Mouse (Mus musculus): ENCODE results near the gene Adam1b.

Adam1b gene

GRCm38 (mm10) chr5:121493305-121493704, 9.9 kb downstream of the Adam1b start:
- DNase-seq = no peak

- DNase-seq = no peak
Measured at GRCm38 (mm10) chr5:121484801-121485200, 18.4 kb downstream of the Adam1b start.

- no peak for DNase-seq
Measured at GRCm38 (mm10) chr5:121477680-121478079, 25.6 kb downstream of the Adam1b start.

- no peak for DNase-seq
Measured at GRCm38 (mm10) chr5:121476040-121476439, 27.2 kb downstream of the Adam1b start.

- DNase-seq = no peak
Measured at GRCm38 (mm10) chr5:121474610-121475009, 28.6 kb downstream of the Adam1b start.

GRCm38 (mm10) chr5:121472411-121472810, 30.8 kb downstream of the Adam1b start:
- no peak for DNase-seq

- no peak for DNase-seq
Measured at GRCm38 (mm10) chr5:121469566-121469965, 33.7 kb downstream of the Adam1b start.

- DNase-seq = no peak
Measured at GRCm38 (mm10) chr5:121463601-121464250, 39.5 kb downstream of the Adam1b start.

- DNase-seq = no peak
Measured at GRCm38 (mm10) chr5:121462967-121463366, 40.3 kb downstream of the Adam1b start.

GRCm38 (mm10) chr5:121462171-121462502, 41.1 kb downstream of the Adam1b start:
- DNase-seq = no peak

GRCm38 (mm10) chr5:121461339-121462170, 41.7 kb downstream of the Adam1b start:
- no peak for DNase-seq

GRCm38 (mm10) chr5:121455510-121456265, 47.5 kb downstream of the Adam1b start:
- no peak for DNase-seq

GRCm38 (mm10) chr5:121454503-121454782, 48.8 kb downstream of the Adam1b start:
- DNase-seq = no peak

- DNase-seq = no peak
Measured at GRCm38 (mm10) chr5:121453743-121454502, 49.3 kb downstream of the Adam1b start.

- DNase-seq = peak; percentile 48
Measured at GRCm38 (mm10) chr5:121452906-121453305, 50.3 kb downstream of the Adam1b start.

GRCm38 (mm10) chr5:121452026-121452869, 51.0 kb downstream of the Adam1b start, which contains the start of gene Erp29:
Erp29 (minus strand) TSS chr5:121452506.
- DNase-seq = peak; percentile 99

- DNase-seq = peak; percentile 41
Measured at GRCm38 (mm10) chr5:121451644-121452025, 51.6 kb downstream of the Adam1b start, which contains the start of gene Tmem116. Tmem116 (plus strand) TSS chr5:121451893.

GRCm38 (mm10) chr5:121451203-121451602, 52.0 kb downstream of the Adam1b start:
- DNase-seq = no peak

GRCm38 (mm10) chr5:121450476-121450875, 52.8 kb downstream of the Adam1b start:
- no peak for DNase-seq

Data from cerebellum, adult 11 months (tissue).